Mouse (Mus musculus) cerebral cortex, adult 2 months (tissue): Measurements from ENCODE around the gene Impdh2.

Source experiments
- WGBS: fragments of 180-500 bp; shearing (Covaris S2); methylation state at CpG from one replicate; pipeline ENCODE4 v1.1.7; 2018; 5-methylcytosine and 5-hydroxymethylcytosine counted together

The Impdh2 gene

GRCm38 (mm10) chr9:108570207-108570896 lies 10.3 kb downstream of the Impdh2 start:
- WGBS = 1% methylated on average over 40 of the region's 40 CpGs

- WGBS = 94% methylated on average over 16 of the region's 16 CpGs
Observed at GRCm38 (mm10) chr9:108571401-108571973, 11.4 kb downstream of the Impdh2 start.

GRCm38 (mm10) chr9:108572321-108572720 lies 12.2 kb downstream of the Impdh2 start:
- WGBS = 77% methylated on average over 10 of the region's 10 CpGs

GRCm38 (mm10) chr9:108573774-108574690 lies 13.9 kb downstream of the Impdh2 start:
- WGBS = 54% methylated on average over 26 of the region's 26 CpGs

GRCm38 (mm10) chr9:108574921-108575320 lies 14.8 kb downstream of the Impdh2 start:
- 60% methylated on average over 12 of the region's 12 CpGs for WGBS

GRCm38 (mm10) chr9:108575321-108576297 lies 15.5 kb downstream of the Impdh2 start:
- WGBS = 86% methylated on average over 37 of the region's 37 CpGs

GRCm38 (mm10) chr9:108577025-108577424 lies 16.9 kb downstream of the Impdh2 start:
- WGBS = 47% methylated on average over 6 of the region's 6 CpGs

GRCm38 (mm10) chr9:108577934-108578544 lies 18.0 kb downstream of the Impdh2 start:
- WGBS = under 1% methylated on average over 24 of the region's 24 CpGs

- WGBS = 6% methylated on average over 51 of the region's 51 CpGs
Observed at GRCm38 (mm10) chr9:108578545-108579343, 18.7 kb downstream of the Impdh2 start, which contains the start of gene Wdr6. Wdr6 (minus strand) TSS chr9:108578739.

GRCm38 (mm10) chr9:108579344-108579690 lies 19.2 kb downstream of the Impdh2 start:
- WGBS = 51% methylated on average over 5 of the region's 5 CpGs

GRCm38 (mm10) chr9:108587571-108588180 lies 27.6 kb downstream of the Impdh2 start:
- 10% methylated on average over 14 of the region's 14 CpGs for WGBS

- WGBS = 63% methylated on average over 5 of the region's 5 CpGs
Observed at GRCm38 (mm10) chr9:108589229-108589628, 29.1 kb downstream of the Impdh2 start.

GRCm38 (mm10) chr9:108591462-108591861 lies 31.4 kb downstream of the Impdh2 start:
- 63% methylated on average over 4 of the region's 4 CpGs for WGBS

GRCm38 (mm10) chr9:108594354-108594753 lies 34.3 kb downstream of the Impdh2 start:
- WGBS = 80% methylated on average over 3 of the region's 3 CpGs

GRCm38 (mm10) chr9:108596998-108597764 lies 37.1 kb downstream of the Impdh2 start, which contains the start of gene P4htm:
P4htm (minus strand) TSS chr9:108597667.
- WGBS = 2% methylated on average over 69 of the region's 69 CpGs

- WGBS = 80% methylated on average over 4 of the region's 4 CpGs
Observed at GRCm38 (mm10) chr9:108599021-108599566, 39.0 kb downstream of the Impdh2 start.

GRCm38 (mm10) chr9:108600011-108600410 lies 39.9 kb downstream of the Impdh2 start:
- 45% methylated on average over 2 of the region's 2 CpGs for WGBS

- WGBS = 69% methylated on average over 4 of the region's 4 CpGs
Observed at GRCm38 (mm10) chr9:108601986-108602385, 41.9 kb downstream of the Impdh2 start.
